Mouse (Mus musculus) urinary bladder, postnatal 25 days (tissue): ENCODE measurements around the gene Lefty2.
A peak's percentile ranks its signal among the peaks of the same experiment; 100 is the strongest.
"Not testable (repeated sequence)": the region's sequence is repeated elsewhere in the genome, so short reads cannot be mapped to it uniquely, and the experiment has no call there.

ENCODE experiments used
- DNase-seq: peaks from one replicate; pipeline ENCODE4 v3.0.0; 2022; ENCODE audit warnings: low spot score

Gene Lefty2

GRCm38 (mm10) chr1:180936610-180937398 is 43.9 kb downstream of the Lefty2 start:
- not testable (repeated sequence) for DNase-seq

DNA sequence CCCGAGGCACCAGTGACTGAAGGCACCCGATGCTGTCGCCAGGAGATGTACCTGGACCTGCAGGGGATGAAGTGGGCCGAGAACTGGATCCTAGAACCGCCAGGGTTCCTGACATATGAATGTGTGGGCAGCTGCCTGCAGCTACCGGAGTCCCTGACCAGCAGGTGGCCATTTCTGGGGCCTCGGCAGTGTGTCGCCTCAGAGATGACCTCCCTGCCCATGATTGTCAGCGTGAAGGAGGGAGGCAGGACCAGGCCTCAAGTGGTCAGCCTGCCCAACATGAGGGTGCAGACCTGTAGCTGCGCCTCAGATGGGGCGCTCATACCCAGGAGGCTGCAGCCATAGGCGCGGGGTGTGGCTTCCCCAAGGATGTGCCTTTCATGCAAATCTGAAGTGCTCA is 44.7 kb downstream of the Lefty2 start:
- DNase-seq, result not testable (repeated sequence)

GRCm38 (mm10) chr1:180938781-180939180 is 45.9 kb downstream of the Lefty2 start:
- DNase-seq, result not testable (repeated sequence)

DNA sequence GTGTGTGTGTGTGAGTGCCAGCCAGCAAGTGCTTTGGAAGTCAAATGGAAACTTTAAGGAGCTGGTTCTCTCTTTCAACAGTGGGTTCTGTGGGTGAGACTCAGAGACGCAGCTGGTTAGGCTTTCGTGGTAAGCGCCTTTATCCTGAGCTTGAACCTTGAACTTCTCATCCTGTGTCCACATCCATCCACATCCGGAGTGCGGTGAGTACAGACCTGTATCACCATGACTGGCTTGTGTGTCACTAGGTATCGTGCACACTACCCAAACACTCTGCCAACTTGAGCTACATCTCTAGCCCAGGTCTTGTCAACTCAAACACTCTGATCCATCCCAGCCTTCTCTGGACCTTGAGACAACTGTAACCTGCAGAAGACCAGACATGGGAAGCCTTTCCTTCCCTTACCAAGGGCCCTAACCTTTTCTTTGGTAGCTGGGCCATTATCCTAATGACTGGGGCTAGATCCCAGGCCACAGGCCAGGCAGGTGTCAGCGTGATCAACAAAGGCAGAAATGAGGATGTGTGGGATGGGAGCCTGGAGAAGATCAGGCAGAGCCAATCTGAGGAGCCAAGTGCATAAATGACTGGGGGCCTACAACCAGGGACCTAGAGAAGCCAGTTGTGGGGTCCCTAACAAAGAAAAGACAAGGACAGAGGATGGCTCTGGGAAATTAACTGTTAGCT is 48.0 kb downstream of the Lefty2 start:
- no peak for DNase-seq

DNA sequence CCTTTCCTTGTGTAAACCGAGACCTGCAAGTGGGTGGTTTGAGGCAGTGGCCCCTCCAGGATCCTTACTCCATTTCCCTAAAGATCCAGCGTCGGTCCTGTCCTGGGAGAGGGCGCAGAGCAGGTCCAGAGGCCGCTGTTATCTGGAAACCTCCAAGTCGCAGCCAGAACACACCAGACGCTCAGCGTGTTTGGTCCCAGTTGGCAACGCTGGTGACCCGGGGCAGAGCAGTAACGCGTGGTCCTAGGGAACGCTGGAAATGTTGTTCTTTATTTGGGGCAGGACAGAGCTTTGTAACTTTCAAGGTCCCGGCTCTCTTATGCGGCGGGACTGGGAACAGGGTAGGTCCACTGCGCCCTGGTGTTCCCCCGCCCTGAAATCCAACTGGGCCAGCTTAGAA is 48.8 kb downstream of the Lefty2 start:
- no peak for DNase-seq

GRCm38 (mm10) chr1:180942166-180943031 is 49.5 kb downstream of the Lefty2 start, which contains the start of gene Tmem63a:
Tmem63a (plus strand) TSS chr1:180942344.
- DNase-seq, result peak; percentile 78

GRCm38 (mm10) chr1:180943032-180943644 is 50.2 kb downstream of the Lefty2 start:
- DNase-seq, result peak; percentile 30

DNA sequence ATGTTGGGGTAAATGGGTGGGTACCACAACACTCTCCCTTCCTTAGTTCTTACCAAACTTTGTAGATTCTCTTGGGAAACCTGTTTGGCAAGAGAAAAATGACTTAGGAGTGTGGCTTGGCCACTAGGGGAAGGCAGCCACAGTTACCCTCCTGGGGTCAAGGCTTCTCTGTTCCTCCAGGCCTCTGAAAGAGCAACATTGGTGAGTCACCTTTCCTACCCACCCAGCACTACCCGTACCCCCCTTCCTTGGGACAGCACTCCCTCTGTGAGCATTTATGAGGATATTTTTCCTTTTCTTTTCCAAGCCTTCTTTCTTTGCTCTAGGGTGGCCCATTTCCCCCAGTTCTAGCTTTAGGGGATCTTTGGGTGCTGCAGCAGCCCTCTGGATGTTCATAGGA is 51.0 kb downstream of the Lefty2 start:
- DNase-seq, result no peak

DNA sequence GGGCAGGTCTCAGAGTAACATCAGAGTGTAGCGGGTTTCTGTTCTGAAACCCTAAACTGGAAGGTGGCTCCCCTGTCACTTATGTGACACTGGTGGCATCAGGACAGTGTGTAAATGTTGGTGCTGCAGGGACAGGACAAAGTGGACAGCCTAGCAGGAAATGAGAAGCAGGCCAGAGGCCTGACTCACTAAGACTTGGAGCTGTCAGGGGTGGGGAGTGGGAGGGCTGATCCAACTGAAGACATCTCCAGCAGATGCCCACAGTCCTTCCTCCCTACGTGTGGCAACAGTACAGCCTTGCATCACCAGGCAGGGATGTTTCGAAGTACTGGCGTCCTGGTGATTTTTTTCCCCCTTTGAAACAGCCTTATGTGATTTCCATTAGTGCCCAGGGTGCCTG is 51.6 kb downstream of the Lefty2 start:
- no peak for DNase-seq

DNA sequence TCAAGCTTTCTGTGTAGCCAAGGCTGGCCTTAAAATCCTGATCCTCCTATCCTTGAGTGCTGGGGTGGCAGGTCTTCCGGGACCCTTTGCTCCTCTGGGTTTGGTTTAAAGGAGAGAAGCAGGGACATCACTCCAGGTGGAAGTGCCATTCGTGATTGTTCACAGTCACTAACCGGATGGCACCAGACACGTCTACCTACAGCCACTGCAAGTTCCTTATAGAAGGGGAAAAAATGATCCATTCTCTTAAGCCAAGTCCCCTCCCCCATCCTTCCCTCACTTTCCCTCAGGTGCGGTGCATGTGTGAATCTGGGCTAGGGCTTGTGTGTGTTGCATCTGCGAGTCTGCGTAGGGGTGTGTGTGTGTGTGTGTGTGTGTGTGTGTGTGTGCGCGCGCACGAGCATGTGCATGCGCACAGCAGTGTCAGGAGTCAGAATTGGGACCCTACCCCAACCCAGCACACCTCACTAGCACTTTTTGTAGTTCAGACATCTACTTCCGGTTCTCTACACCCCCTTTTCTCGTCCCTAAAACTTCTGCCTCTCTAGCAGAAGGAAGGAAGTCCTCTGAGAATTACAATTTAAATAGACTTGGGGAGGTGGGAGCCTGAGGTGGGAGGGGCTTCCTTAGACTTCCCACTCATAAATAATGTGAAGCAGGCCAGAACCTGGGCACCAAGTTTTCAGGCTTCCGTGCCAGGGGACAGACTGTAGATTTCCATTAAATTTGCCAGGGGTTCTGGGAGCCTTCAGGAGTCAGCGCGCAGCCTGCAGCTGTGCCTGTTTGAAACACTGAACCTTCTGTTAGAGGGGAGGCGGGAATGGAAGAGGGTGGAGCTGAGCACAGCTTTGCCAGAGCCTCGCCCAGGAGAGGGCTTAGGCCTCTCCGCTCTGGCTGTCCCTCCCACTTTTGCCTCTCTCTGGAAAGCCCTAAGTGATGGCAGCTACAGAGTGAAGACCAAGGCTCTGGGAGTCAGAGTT is 52.4 kb downstream of the Lefty2 start:
- DNase-seq, result no peak

- no peak for DNase-seq
These were observed 53.5 kb downstream of the Lefty2 start for GRCm38 (mm10) chr1:180946448-180946847.
